8 mouse cellular contexts compared by ENCODE assay signal in the genomic region with DNA sequence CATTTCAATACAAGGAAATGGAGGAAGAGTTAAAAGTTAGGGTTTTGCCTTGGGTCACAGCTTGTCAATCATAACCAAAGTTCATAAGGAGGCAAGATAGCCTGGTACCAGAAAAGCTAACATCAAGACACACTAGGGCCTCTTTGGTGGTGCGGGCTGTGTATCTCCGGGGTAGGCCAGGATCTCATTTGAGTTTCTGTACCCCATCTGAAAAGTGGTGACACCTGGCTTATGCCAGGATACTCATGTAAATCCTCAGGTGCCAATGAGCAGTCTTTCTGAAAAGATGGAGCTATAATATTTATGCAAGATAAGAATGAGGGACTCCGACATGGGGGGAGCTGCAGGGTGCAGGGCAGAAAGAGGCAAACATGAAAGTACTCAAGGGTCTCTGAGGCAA. TPM values are rescaled to one million over a fixed set of nuclear protein-coding genes. Genes with fewer than 3 reads are reported as not detected.
DNase-seq lines count a peak whose midpoint lies in the region; ATAC-seq lines count a peak whose summit lies in the region.

No protein-coding gene starts in this region.

- peaks cover 17% of the 10 kb centered on the region for H3K27me3 ChIP-seq in kidney, embryonic 16.5 days (ENCODE audit: insufficient read depth, low read length)
- peaks cover 48% of the 10 kb centered on the region for H3K27me3 ChIP-seq in embryonic facial prominence, embryonic 10.5 days (replicated peaks; ENCODE audit: low read depth, poor library complexity, severe bottlenecking)
- H3K27me3 ChIP-seq in hindbrain, embryonic 15.5 days, result no peaks in the 10 kb centered on the region
- H3K27me3 ChIP-seq in midbrain, embryonic 15.5 days (replicated peaks), result peaks cover 4% of the 10 kb centered on the region; the same call in 1 of the 2 replicates

- no peaks in the 10 kb centered on the region for H3K9me3 ChIP-seq in kidney, embryonic 16.5 days (ENCODE audit: low read length)
- H3K9me3 ChIP-seq in embryonic facial prominence, embryonic 10.5 days, result no peaks in the 10 kb centered on the region
- H3K9me3 ChIP-seq in hindbrain, embryonic 15.5 days, result no peaks in the 10 kb centered on the region
- no peaks in the 10 kb centered on the region for H3K9me3 ChIP-seq in midbrain, embryonic 15.5 days

- H3K9ac ChIP-seq in kidney, embryonic 16.5 days (replicated peaks; ENCODE audit: low read length), result no peak overlapping the region
- H3K9ac ChIP-seq in hindbrain, embryonic 15.5 days, result peak overlapping the region; percentile 58; the same call in 1 of the 2 replicates
- H3K9ac ChIP-seq in midbrain, embryonic 15.5 days, result peak overlapping the region; percentile 53

- DNase-seq in kidney, adult 18-20 months, result no peak
- no peak for DNase-seq in embryonic facial prominence, embryonic 10.5 days (ENCODE audit: low spot score)
- DNase-seq in adrenal gland, postnatal 10 days, result no peak
- DNase-seq in retina, postnatal 1 day, result no peak
- DNase-seq in testis, postnatal 14 days (ENCODE audit: low spot score), result no peak

- H3K4me3 ChIP-seq in kidney, embryonic 16.5 days (ENCODE audit: low read length), result peak overlapping the region; percentile 60; the same call in 1 of the 2 replicates
- peak overlapping the region; percentile 75 for H3K4me3 ChIP-seq in embryonic facial prominence, embryonic 10.5 days
- peak overlapping the region; percentile 59; the same call in 1 of the 2 replicates for H3K4me3 ChIP-seq in hindbrain, embryonic 15.5 days
- H3K4me3 ChIP-seq in midbrain, embryonic 15.5 days, result peak overlapping the region; percentile 58

- peak overlapping the region; percentile 74 for H3K4me2 ChIP-seq in kidney, embryonic 16.5 days (replicated peaks; ENCODE audit: low read depth, low read length)
- peak overlapping the region; percentile 83 for H3K4me2 ChIP-seq in hindbrain, embryonic 15.5 days
- H3K4me2 ChIP-seq in midbrain, embryonic 15.5 days, result peak overlapping the region; percentile 86

- WGBS in kidney, embryonic 16.5 days, result 96% methylated on average over 3 of the region's 3 CpGs
- WGBS in embryonic facial prominence, embryonic 10.5 days, result 89% methylated on average over 3 of the region's 3 CpGs
- WGBS in hindbrain, embryonic 15.5 days, result 87% methylated on average over 3 of the region's 3 CpGs
- 93% methylated on average over 3 of the region's 3 CpGs for WGBS in midbrain, embryonic 15.5 days

- ATAC-seq in kidney, embryonic 16.5 days (ENCODE audit: low FRiP score, low TSS enrichment), result no peak
- ATAC-seq in hindbrain, embryonic 15.5 days (ENCODE audit: low FRiP score, low read depth), result no peak
- ATAC-seq in midbrain, embryonic 15.5 days (replicated peaks), result no peak

- H3K27ac ChIP-seq in kidney, embryonic 16.5 days (ENCODE audit: low read length), result peak overlapping the region; percentile 56; the same call in 1 of the 2 replicates
- peak overlapping the region; percentile 80; the same call in 1 of the 2 replicates for H3K27ac ChIP-seq in embryonic facial prominence, embryonic 10.5 days (replicated peaks)
- H3K27ac ChIP-seq in hindbrain, embryonic 15.5 days (replicated peaks), result peak overlapping the region; percentile 63; the same call in 1 of the 2 replicates
- H3K27ac ChIP-seq in midbrain, embryonic 15.5 days, result peak overlapping the region; percentile 57; the same call in 1 of the 2 replicates

- H3K36me3 ChIP-seq in kidney, embryonic 16.5 days (ENCODE audit: insufficient read depth, low read length), result no peaks in the 10 kb centered on the region
- no peaks in the 10 kb centered on the region for H3K36me3 ChIP-seq in embryonic facial prominence, embryonic 10.5 days (replicated peaks)
- H3K36me3 ChIP-seq in hindbrain, embryonic 15.5 days, result no peaks in the 10 kb centered on the region
- H3K36me3 ChIP-seq in midbrain, embryonic 15.5 days (replicated peaks), result no peaks in the 10 kb centered on the region

- H3K4me1 ChIP-seq in kidney, embryonic 16.5 days (ENCODE audit: insufficient read depth, low read length), result peaks cover 17% of the 10 kb centered on the region
- H3K4me1 ChIP-seq in embryonic facial prominence, embryonic 10.5 days, result peaks cover 34% of the 10 kb centered on the region
- H3K4me1 ChIP-seq in hindbrain, embryonic 15.5 days (replicated peaks), result peaks cover 26% of the 10 kb centered on the region
- peaks cover 25% of the 10 kb centered on the region for H3K4me1 ChIP-seq in midbrain, embryonic 15.5 days

RNA-seq across cellular contexts. Expression of a gene that starts 36.9 kb away (rescaled TPM):
- 29.3 and 36.5 TPM in 2 replicates for polyA plus RNA-seq in kidney, embryonic 16.5 days (2015; fragmentation: Nextera tagmentation; extraction: Ambion mirVana)
- polyA plus RNA-seq in embryonic facial prominence, embryonic 10.5 days (2016; fragmentation: Nextera tagmentation; extraction: Ambion mirVana), result 7.7 and 8.4 TPM in 2 replicates
- 4.3 and 5.7 TPM in 2 replicates for polyA plus RNA-seq in hindbrain, embryonic 15.5 days (2015; fragmentation: Nextera tagmentation; extraction: Ambion mirVana)
- 3.5 and 4.0 TPM in 2 replicates for polyA plus RNA-seq in midbrain, embryonic 15.5 days (2015; fragmentation: Nextera tagmentation; extraction: Ambion mirVana)
- 10 to 100 TPM; 16.0 to 30.6 TPM for total RNA-seq in adrenal gland, postnatal 10 days (2021)

RNA-seq across cellular contexts. Expression of a gene that starts 42.6 kb away (rescaled TPM):
- polyA plus RNA-seq in kidney, embryonic 16.5 days (2015; fragmentation: Nextera tagmentation; extraction: Ambion mirVana), result 3.3 and 3.9 TPM in 2 replicates
- polyA plus RNA-seq in embryonic facial prominence, embryonic 10.5 days (2016; fragmentation: Nextera tagmentation; extraction: Ambion mirVana), result 2.1 and 2.4 TPM in 2 replicates
- polyA plus RNA-seq in hindbrain, embryonic 15.5 days (2015; fragmentation: Nextera tagmentation; extraction: Ambion mirVana), result 4.5 and 4.7 TPM in 2 replicates
- polyA plus RNA-seq in midbrain, embryonic 15.5 days (2015; fragmentation: Nextera tagmentation; extraction: Ambion mirVana), result 4.7 and 5.8 TPM in 2 replicates
- total RNA-seq in adrenal gland, postnatal 10 days (2021), result 10 to 100 TPM in 1 of 2 experiments, 1 to 10 TPM in 1; 8.1 to 11.1 TPM
